Mouse (Mus musculus) cerebral cortex, adult 2 months (tissue): ENCODE measurements around the gene Cox6b1.

Source experiments
- WGBS: fragments of 180-500 bp; shearing (Covaris S2); methylation state at CpG from one replicate; pipeline ENCODE4 v1.1.7; 2018; 5-methylcytosine and 5-hydroxymethylcytosine counted together

Cox6b1 gene

DNA sequence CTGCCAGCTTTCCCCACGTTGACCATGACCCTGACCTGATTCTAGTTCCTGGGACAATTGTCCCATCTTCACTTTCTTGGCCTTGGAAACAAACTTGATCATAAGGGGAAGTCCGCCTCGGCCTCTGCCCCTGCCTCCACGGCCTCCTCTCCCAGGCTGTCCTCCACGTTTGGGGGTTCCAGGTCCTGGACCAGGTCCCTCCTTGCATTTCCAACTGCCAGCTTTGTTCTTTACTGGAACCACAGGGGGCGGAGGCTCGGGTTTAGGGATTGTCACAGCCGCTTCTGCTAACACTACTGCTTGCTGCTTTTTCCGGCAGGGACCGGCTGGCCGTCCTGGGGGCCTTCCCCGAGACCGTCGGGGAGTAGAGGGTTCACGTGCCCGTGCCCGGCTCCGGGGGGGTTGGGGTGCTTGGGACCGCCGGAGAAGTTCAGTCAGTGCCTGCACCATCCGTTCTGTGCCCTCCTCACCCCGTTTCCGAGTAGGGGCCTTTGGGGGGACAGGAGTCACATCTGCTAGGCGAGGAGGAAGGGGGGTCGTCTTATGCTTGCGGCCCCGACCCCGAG is 39.4 kb downstream of the Cox6b1 start:
- WGBS, result 82% methylated on average over 28 of the region's 28 CpGs

DNA sequence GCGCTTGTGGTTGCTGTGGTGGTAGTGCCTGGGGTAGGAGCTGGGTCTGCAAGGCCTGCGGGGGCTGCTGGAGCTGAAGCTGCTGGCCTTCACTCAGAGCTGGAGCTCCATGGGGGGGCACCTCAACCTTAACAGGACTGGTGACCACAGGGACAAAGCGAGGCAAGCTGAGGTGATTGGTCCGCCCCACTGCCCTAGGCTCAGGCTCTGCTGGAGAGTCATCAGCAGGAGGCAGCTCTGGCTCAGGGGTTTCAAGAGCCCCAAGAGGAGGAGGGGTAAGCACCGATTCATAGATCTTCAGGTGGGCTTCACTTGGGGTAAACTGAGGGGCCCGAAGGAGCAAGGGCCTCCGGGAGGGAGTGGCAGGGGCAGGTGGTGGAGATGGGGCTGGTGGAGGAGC is 40.8 kb downstream of the Cox6b1 start:
- 93% methylated on average over 7 of the region's 7 CpGs for WGBS

DNA sequence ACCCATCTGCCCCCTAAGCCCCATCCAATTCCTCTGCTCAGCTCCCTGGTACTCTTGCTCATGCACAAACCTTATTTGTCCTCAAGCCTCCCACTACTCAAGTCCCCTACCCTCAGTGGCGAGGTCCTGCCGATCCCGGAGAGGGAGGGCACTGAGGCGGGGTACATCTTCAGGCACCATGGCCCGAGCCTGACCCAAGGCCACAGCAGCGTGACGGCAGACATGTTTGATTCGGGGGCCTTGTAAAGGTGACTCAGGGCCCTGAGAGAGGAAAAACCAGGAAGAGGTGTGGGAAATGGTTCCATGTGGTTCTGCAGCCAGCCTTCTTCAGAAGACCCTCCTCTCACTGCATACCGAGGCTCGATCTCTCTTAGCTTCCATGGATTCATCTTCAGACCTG is 41.6 kb downstream of the Cox6b1 start:
- 90% methylated on average over 10 of the region's 10 CpGs for WGBS

DNA sequence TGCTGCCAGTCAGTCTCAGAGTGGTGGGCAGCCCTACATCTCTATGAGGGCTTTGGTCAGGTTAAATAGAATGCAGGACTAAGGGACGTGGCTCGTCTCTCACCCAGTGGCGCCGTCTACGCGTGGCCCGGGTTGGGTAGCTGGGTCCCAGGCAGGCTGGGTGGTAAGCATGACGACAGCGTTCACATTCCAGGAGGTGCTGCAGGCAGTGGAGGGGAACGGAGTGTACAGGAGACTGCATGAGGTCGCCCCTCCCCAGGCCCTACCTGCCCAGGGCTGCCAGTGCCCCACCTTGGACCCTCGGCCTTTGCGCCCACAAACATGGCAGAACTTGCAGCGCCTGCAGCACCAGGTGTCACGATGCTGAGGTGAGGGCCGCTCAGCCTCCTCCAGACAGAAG is 44.4 kb downstream of the Cox6b1 start:
- 95% methylated on average over 16 of the region's 16 CpGs for WGBS

DNA sequence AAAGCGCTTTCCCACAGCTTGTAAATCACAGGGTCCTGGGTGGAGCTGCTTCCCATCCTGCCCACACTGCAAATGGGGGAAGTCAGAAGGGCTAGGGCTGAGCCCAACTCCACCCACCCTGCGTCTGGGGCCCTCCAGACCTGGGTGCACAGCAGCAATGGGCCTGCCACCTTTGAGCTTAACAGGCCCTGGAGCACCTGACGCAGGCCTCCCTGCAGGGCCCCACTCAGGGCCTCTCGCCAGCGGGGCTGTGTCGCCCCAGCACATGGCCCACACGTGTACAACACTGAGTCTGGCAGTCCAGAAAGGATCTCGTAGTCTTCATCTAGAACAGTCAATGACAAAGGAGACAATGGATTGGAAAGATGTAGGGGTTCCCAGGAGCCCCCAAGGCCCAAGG is 46.0 kb downstream of the Cox6b1 start:
- WGBS, result 90% methylated on average over 8 of the region's 8 CpGs

DNA sequence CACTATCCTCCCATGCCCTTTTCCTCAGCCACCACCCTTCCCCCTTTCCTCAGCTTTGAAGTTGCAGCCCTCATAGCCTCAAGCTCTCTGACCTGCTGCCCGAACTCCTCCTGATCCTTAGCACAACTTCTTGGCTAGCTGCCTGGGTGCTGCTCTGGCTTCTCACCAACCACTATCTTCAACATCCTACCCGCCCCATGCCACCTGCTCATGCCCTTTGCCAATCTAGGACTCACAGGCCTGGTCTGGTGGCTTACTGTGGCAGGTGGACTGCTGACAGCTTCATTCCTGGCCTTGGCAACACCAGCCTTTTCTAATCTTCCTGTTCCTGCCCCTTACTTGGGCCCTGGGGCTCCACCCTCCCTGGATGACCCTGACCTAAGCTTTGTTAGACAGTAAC is 53.0 kb downstream of the Cox6b1 start:
- WGBS, result 35% methylated on average over 2 of the region's 2 CpGs

DNA sequence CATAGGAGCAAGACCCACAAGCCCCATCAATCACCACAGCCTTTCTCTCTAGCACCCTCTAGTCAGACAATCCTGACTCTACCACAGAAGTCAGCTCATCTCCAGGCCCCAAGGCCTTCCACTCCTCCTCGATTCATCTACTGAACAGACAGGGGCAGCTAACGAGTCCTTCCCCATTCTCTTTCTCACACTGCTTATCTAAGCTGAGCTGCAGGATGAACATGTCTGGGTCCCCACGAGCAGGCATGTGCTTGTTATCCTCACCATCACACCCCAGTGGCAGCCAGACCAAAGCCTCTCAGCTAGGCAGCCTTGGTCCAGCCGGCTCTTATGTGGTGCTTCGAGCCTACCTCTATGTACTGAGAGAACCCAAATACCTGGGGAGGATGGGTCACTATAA is 53.6 kb downstream of the Cox6b1 start:
- WGBS, result 81% methylated on average over 5 of the region's 5 CpGs

DNA sequence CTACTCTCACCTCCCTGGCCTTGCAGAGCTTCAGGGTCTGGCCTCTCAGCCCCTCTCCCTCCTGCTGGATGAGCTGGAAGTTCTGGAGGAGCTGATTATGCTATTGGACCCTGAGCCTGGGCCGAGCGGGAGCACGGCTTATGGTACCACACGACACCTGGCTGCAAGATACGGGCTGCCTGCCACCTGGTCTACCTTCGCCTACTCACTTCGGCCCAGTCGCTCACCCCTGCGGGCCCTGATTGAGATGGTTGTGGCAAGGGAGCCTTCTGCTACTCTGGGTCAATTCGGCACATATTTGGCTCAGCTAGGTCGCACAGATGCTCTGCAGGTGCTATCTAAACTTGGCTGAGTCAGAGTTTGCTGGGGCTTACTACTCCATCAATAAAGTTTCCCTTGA is 58.4 kb downstream of the Cox6b1 start:
- 86% methylated on average over 11 of the region's 11 CpGs for WGBS
